ENCODE assay signal across 19 mouse cellular contexts in the genomic region with DNA sequence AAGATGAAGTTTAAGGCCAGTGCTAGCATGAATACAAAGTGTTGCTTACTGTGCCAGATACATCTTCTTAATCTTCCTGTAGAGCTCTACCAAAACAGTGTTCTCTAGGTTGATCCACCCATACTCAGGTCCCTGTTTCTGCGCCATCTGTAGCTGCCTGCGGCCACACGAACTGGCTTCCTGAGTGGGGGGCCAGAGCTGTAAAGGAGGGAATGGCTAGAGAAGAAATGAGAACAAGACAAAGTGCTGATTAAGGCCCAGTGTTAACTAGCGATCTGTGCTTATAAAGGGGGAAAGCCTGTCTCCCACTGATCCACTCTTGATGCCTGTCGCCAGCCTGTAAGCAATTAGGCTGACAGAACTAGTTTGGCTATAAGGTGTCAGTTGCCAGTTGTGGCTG.
"Had no signal": no experiment of that assay in that cellular context is flagged by ENCODE, and none has a peak within 500 bp of the region (broad histone marks: within the 10 kb centered on the region; RNA-seq: fewer than 3 reads in every experiment).

No protein-coding gene starts in this region.

- ATAC-seq: midbrain, embryonic 16.5 days had no signal

- H3K4me1 ChIP-seq: midbrain, embryonic 10.5 days; neural tube, embryonic 13.5 days; neural tube, embryonic 15.5 days had no signal

- H3K9ac ChIP-seq: liver, embryonic 14.5 days; lung, embryonic 14.5 days; neural tube, embryonic 13.5 days; neural tube, embryonic 15.5 days had no signal

- H3K4me3 ChIP-seq: midbrain, embryonic 10.5 days; myocyte; neural tube, embryonic 13.5 days; neural tube, embryonic 15.5 days had no signal

- DNase-seq: lung, adult 18-20 months; lung, embryonic 14.5 days; lung, postnatal 10 days; lung, postnatal 4 days; midbrain, embryonic 14.5 days; retina, postnatal 1 day; right cerebral cortex, adult 18-20 months; right cerebral cortex, postnatal 25 days; right cerebral cortex, postnatal 4 days; spleen, adult 18-20 months; thymus, adult 18-20 months; thymus, postnatal 14 days; thymus, postnatal 36 days had no signal

- H3K27ac ChIP-seq: liver, embryonic 14.5 days; midbrain, embryonic 10.5 days; neural tube, embryonic 13.5 days; neural tube, embryonic 15.5 days had no signal

- H3K9me3 ChIP-seq: midbrain, embryonic 10.5 days; neural tube, embryonic 13.5 days; neural tube, embryonic 15.5 days had no signal

- H3K27me3 ChIP-seq: neural tube, embryonic 13.5 days; neural tube, embryonic 15.5 days had no signal

- H3K36me3 ChIP-seq: midbrain, embryonic 10.5 days; neural tube, embryonic 13.5 days; neural tube, embryonic 15.5 days had no signal

- H3K4me2 ChIP-seq: lung, embryonic 14.5 days; neural tube, embryonic 13.5 days; neural tube, embryonic 15.5 days had no signal
